Mouse (Mus musculus): Measurements from ENCODE around the gene Gm6583. TPM values are rescaled to one million over a fixed set of nuclear protein-coding genes. Genes with fewer than 3 reads are reported as not detected.
"Not testable (repeated sequence)": the region's sequence is repeated elsewhere in the genome, so short reads cannot be mapped to it uniquely, and the experiment has no call there.

Gm6583 gene
- polyA plus RNA-seq, 1 experiment from 2014 or later, result 0.10 TPM

- no peak overlapping the region for H3K27ac ChIP-seq (replicated peaks)
- no peaks in the 10 kb centered on the region for H3K9me3 ChIP-seq
- peaks cover 9% of the 10 kb centered on the region for H3K4me1 ChIP-seq (replicated peaks)
- no peak overlapping the region for H3K9ac ChIP-seq
- H3K4me2 ChIP-seq, result no peak overlapping the region
- ATAC-seq (ENCODE audit: low FRiP score, low read depth), result no peak
- H3K4me3 ChIP-seq, result no peak overlapping the region
- no peaks in the 10 kb centered on the region for H3K27me3 ChIP-seq
- no peaks in the 10 kb centered on the region for H3K36me3 ChIP-seq
- 83% methylated on average over 4 of the region's 4 CpGs for WGBS
These were observed 34.5 kb downstream of the Gm6583 start for GRCm38 (mm10) chr5:112321376-112321775.

GRCm38 (mm10) chr5:112320936-112321335 is 34.9 kb downstream of the Gm6583 start:
- H3K4me3 ChIP-seq, result no peak overlapping the region
- no peaks in the 10 kb centered on the region for H3K36me3 ChIP-seq
- H3K27ac ChIP-seq (replicated peaks), result no peak overlapping the region
- H3K9me3 ChIP-seq, result no peaks in the 10 kb centered on the region
- 76% methylated on average over 6 of the region's 6 CpGs for WGBS
- peaks cover 9% of the 10 kb centered on the region for H3K4me1 ChIP-seq (replicated peaks)
- no peak overlapping the region for H3K4me2 ChIP-seq
- no peak for ATAC-seq (ENCODE audit: low FRiP score, low read depth)
- H3K27me3 ChIP-seq, result no peaks in the 10 kb centered on the region
- H3K9ac ChIP-seq, result no peak overlapping the region

- no peak for ATAC-seq (ENCODE audit: low FRiP score, low read depth)
- Histone ChIP-seq H3K9me3 (no peaks in the 10 kb centered on the region), H3K4me2 (no peak overlapping the region), H3K4me1 (replicated peaks) (peaks cover 5% of the 10 kb centered on the region), H3K27me3 (no peaks in the 10 kb centered on the region), H3K4me3 (no peak overlapping the region), H3K9ac (no peak overlapping the region), H3K27ac (replicated peaks) (no peak overlapping the region), H3K36me3 (peaks cover 1% of the 10 kb centered on the region; the same call in 1 of the 2 replicates)
- 80% methylated on average over 5 of the region's 5 CpGs for WGBS
These were observed 35.5 kb downstream of the Gm6583 start for GRCm38 (mm10) chr5:112320379-112320778.

- H3K9ac ChIP-seq; ATAC-seq (ENCODE audit: low FRiP score, low read depth); H3K9me3 ChIP-seq; H3K27ac ChIP-seq (replicated peaks); H3K4me3 ChIP-seq; H3K4me2 ChIP-seq; H3K36me3 ChIP-seq; H3K4me1 ChIP-seq (replicated peaks); H3K27me3 ChIP-seq: not testable (repeated sequence)
- WGBS, result 52% methylated on average over 2 of the region's 2 CpGs
These were observed 36.5 kb downstream of the Gm6583 start for GRCm38 (mm10) chr5:112319343-112319742.

- no peak overlapping the region for H3K4me3 ChIP-seq
These were observed 38.5 kb downstream of the Gm6583 start for GRCm38 (mm10) chr5:112317328-112317727.

GRCm38 (mm10) chr5:112316468-112316867 is 39.4 kb downstream of the Gm6583 start:
- H3K27me3 ChIP-seq, result no peaks in the 10 kb centered on the region
- WGBS, result 77% methylated on average over 5 of the region's 5 CpGs
- H3K4me3 ChIP-seq, result no peak overlapping the region
- H3K27ac ChIP-seq (replicated peaks), result no peak overlapping the region
- H3K9me3 ChIP-seq, result no peaks in the 10 kb centered on the region
- no peak overlapping the region for H3K9ac ChIP-seq
- H3K4me2 ChIP-seq, result no peak overlapping the region
- H3K4me1 ChIP-seq (replicated peaks), result no peaks in the 10 kb centered on the region
- peaks cover 7% of the 10 kb centered on the region; the same call in 1 of the 2 replicates for H3K36me3 ChIP-seq
- ATAC-seq (ENCODE audit: low FRiP score, low read depth), result no peak

More at GRCm38 (mm10) chr5:112317328-112317727, 38.5 kb downstream of the Gm6583 start:
- Histone ChIP-seq H3K4me1 (replicated peaks) (no peaks in the 10 kb centered on the region), H3K27me3 (no peaks in the 10 kb centered on the region), H3K9me3 (no peaks in the 10 kb centered on the region), H3K36me3 (peaks cover 7% of the 10 kb centered on the region; the same call in 1 of the 2 replicates), H3K9ac (no peak overlapping the region), H3K27ac (replicated peaks) (no peak overlapping the region), H3K4me2 (no peak overlapping the region)
- ATAC-seq (ENCODE audit: low FRiP score, low read depth), result no peak
- 58% methylated on average over 5 of the region's 5 CpGs for WGBS

GRCm38 (mm10) chr5:112313222-112313885 is 42.5 kb downstream of the Gm6583 start:
- 0 out of 2 replicates have a peak overlapping the region, but pooled peaks have one; percentile 22 for H3K9ac ChIP-seq
- no peaks in the 10 kb centered on the region for H3K4me1 ChIP-seq (replicated peaks)
- no peaks in the 10 kb centered on the region for H3K9me3 ChIP-seq
- WGBS, result 63% methylated on average over 11 of the region's 11 CpGs
- H3K4me2 ChIP-seq, result no peak overlapping the region
- no peaks in the 10 kb centered on the region for H3K27me3 ChIP-seq
- peaks cover 20% of the 10 kb centered on the region for H3K36me3 ChIP-seq
- peak; percentile 54; the same call in 1 of the 2 replicates for ATAC-seq (ENCODE audit: low FRiP score, low read depth)
- no peak overlapping the region for H3K4me3 ChIP-seq
- H3K27ac ChIP-seq (replicated peaks), result no peak overlapping the region

GRCm38 (mm10) chr5:112305842-112306241 is 50.0 kb downstream of the Gm6583 start:
- Histone ChIP-seq H3K36me3 (peaks cover 18% of the 10 kb centered on the region; the same call in 1 of the 2 replicates), H3K27ac (replicated peaks) (no peak overlapping the region), H3K9ac (no peak overlapping the region), H3K9me3 (no peaks in the 10 kb centered on the region), H3K27me3 (no peaks in the 10 kb centered on the region), H3K4me2 (no peak overlapping the region), H3K4me1 (replicated peaks) (0 out of 2 replicates have a peak, but pooled peaks cover 3% of the 10 kb centered on the region), H3K4me3 (no peak overlapping the region)
- no peak for ATAC-seq (ENCODE audit: low FRiP score, low read depth)
- WGBS, result 65% methylated on average over 5 of the region's 5 CpGs

Other genes with a start within 250 kb of the Gm6583 start
- gene Cryba4, start 103.5 kb downstream of the Gm6583 start, polyA plus RNA-seq (2015; fragmentation: Nextera tagmentation; extraction: Ambion mirVana), result 1.4 and 1.5 TPM in 2 replicates
- 3.9 and 5.3 TPM in 2 replicates for gene Crybb1, start 100.2 kb downstream of the Gm6583 start, polyA plus RNA-seq (2015; fragmentation: Nextera tagmentation; extraction: Ambion mirVana)
- gene Tpst2, start 79.3 kb downstream of the Gm6583 start, polyA plus RNA-seq (2015; fragmentation: Nextera tagmentation; extraction: Ambion mirVana), result 28.5 and 31.8 TPM in 2 replicates
- 30.9 and 31.0 TPM in 2 replicates for gene Tfip11, start 29.7 kb downstream of the Gm6583 start, polyA plus RNA-seq (2015; fragmentation: Nextera tagmentation; extraction: Ambion mirVana)
- 57.6 and 58.9 TPM in 2 replicates for gene Srrd, start 13.0 kb downstream of the Gm6583 start, polyA plus RNA-seq (2015; fragmentation: Nextera tagmentation; extraction: Ambion mirVana)
- 42.0 and 42.7 TPM in 2 replicates for gene Hps4, start 12.9 kb downstream of the Gm6583 start, polyA plus RNA-seq (2015; fragmentation: Nextera tagmentation; extraction: Ambion mirVana)
- gene Asphd2, start 38.8 kb upstream of the Gm6583 start, polyA plus RNA-seq (2015; fragmentation: Nextera tagmentation; extraction: Ambion mirVana), result 104 and 106 TPM in 2 replicates
- gene Gm6588, start 93.4 kb upstream of the Gm6583 start, polyA plus RNA-seq (2015; fragmentation: Nextera tagmentation; extraction: Ambion mirVana), result 0.63 and 1.0 TPM in 2 replicates
- 41.3 and 46.3 TPM in 2 replicates for gene Sez6l, start 221.2 kb upstream of the Gm6583 start, polyA plus RNA-seq (2015; fragmentation: Nextera tagmentation; extraction: Ambion mirVana)

Data from hindbrain, embryonic 15.5 days (tissue).